Mouse (Mus musculus) testis, adult 2 months (tissue): ENCODE measurements at regions not wholly inside any gene's neighbourhood (a gene's known extent, or its start where the extent isn't known, plus 50 kb on each side); places are given as distances from the start of the nearest gene placed in this dataset.

ENCODE experiments used
- H3K27ac ChIP-seq: fragments of 200-500 bp; 2 replicates; pipeline ENCODE4 v1.5.1; 2012; ENCODE audit warnings: low read depth, low read length; ENCODE audit not compliant: control insufficient read depth, insufficient read depth
- H3K27me3 ChIP-seq: fragments of 200-500 bp; 2 replicates; pipeline ENCODE4 v1.6.1; 2012; ENCODE audit warnings: mild to moderate bottlenecking, low read length, moderate library complexity; ENCODE audit not compliant: control insufficient read depth, insufficient read depth
- H3K36me3 ChIP-seq: fragments of 200-500 bp; 2 replicates; pipeline ENCODE4 v1.6.1; 2012; ENCODE audit warnings: mild to moderate bottlenecking, low read length; ENCODE audit not compliant: control insufficient read depth, insufficient read depth
- H3K4me1 ChIP-seq: fragments of 200-500 bp; 2 replicates; pipeline ENCODE4 v1.6.1; 2012; ENCODE audit warnings: low read length; ENCODE audit not compliant: control insufficient read depth, insufficient read depth
- H3K4me3 ChIP-seq: fragments of 200-500 bp; 2 replicates; pipeline ENCODE4 v1.5.1; 2012; ENCODE audit warnings: low read depth, mild to moderate bottlenecking, low read length, moderate library complexity, mixed read lengths; ENCODE audit not compliant: control insufficient read depth
- CTCF ChIP-seq: fragments of 200-500 bp; IDR thresholded peaks from 2 replicates; pipeline ENCODE4 v1.5.1; 2012; ENCODE audit warnings: low read depth, mild to moderate bottlenecking, inconsistent platforms, low read length, moderate library complexity; ENCODE audit not compliant: control insufficient read depth, insufficient read depth, insufficient replicate concordance
- POLR2A ChIP-seq: fragments of 200-500 bp; IDR thresholded peaks from 2 replicates; pipeline ENCODE4 v1.6.1; 2012; ENCODE audit warnings: low read depth, mild to moderate bottlenecking, inconsistent platforms, low read length, moderate library complexity; ENCODE audit not compliant: control insufficient read depth

GRCm38 (mm10) chr9:116347021-116347420 lies 171.9 kb upstream of the Tgfbr2 start:
- TF ChIP-seq CTCF (no peak), POLR2A (no peak)
- Histone ChIP-seq H3K36me3 (no peaks in the 10 kb centered on the region), H3K27me3 (no peaks in the 10 kb centered on the region), H3K4me3 (no peak overlapping the region), H3K27ac (no peak overlapping the region), H3K4me1 (no peaks in the 10 kb centered on the region)

- no peak for TF ChIP-seq POLR2A
- TF ChIP-seq CTCF, result no peak
- Histone ChIP-seq H3K27me3 (no peaks in the 10 kb centered on the region), H3K36me3 (no peaks in the 10 kb centered on the region), H3K4me3 (no peak overlapping the region), H3K4me1 (no peaks in the 10 kb centered on the region), H3K27ac (no peak overlapping the region)
Measured at GRCm38 (mm10) chr9:116346495-116346894, 171.3 kb upstream of the Tgfbr2 start.

GRCm38 (mm10) chr9:116343086-116343481 lies 167.9 kb upstream of the Tgfbr2 start:
- H3K4me3 ChIP-seq, result no peak overlapping the region
- H3K36me3 ChIP-seq, result no peaks in the 10 kb centered on the region
- no peaks in the 10 kb centered on the region for H3K27me3 ChIP-seq
- H3K4me1 ChIP-seq, result no peaks in the 10 kb centered on the region
- TF ChIP-seq POLR2A (no peak), CTCF (no peak)
- no peak overlapping the region for H3K27ac ChIP-seq

GRCm38 (mm10) chr9:116342446-116343085 lies 167.4 kb upstream of the Tgfbr2 start:
- H3K27me3 ChIP-seq, result no peaks in the 10 kb centered on the region
- no peaks in the 10 kb centered on the region for H3K4me1 ChIP-seq
- peak overlapping the region; percentile 29; the same call in 1 of the 2 replicates for H3K27ac ChIP-seq
- H3K4me3 ChIP-seq, result no peak overlapping the region
- TF ChIP-seq CTCF (no peak), POLR2A (no peak)
- no peaks in the 10 kb centered on the region for H3K36me3 ChIP-seq

GRCm38 (mm10) chr9:116342009-116342408 lies 166.8 kb upstream of the Tgfbr2 start:
- H3K36me3 ChIP-seq, result no peaks in the 10 kb centered on the region
- no peaks in the 10 kb centered on the region for H3K27me3 ChIP-seq
- no peak overlapping the region for H3K27ac ChIP-seq
- no peak overlapping the region for H3K4me3 ChIP-seq
- H3K4me1 ChIP-seq, result no peaks in the 10 kb centered on the region
- TF ChIP-seq CTCF, result no peak
- no peak for TF ChIP-seq POLR2A

GRCm38 (mm10) chr9:116340952-116341351 lies 165.8 kb upstream of the Tgfbr2 start:
- H3K27me3 ChIP-seq, result no peaks in the 10 kb centered on the region
- TF ChIP-seq POLR2A, result no peak
- TF ChIP-seq CTCF, result no peak

GRCm38 (mm10) chr9:116338729-116339100 lies 163.6 kb upstream of the Tgfbr2 start:
- Histone ChIP-seq H3K4me3 (no peak overlapping the region), H3K4me1 (no peaks in the 10 kb centered on the region), H3K27me3 (no peaks in the 10 kb centered on the region), H3K27ac (no peak overlapping the region), H3K36me3 (no peaks in the 10 kb centered on the region)
- TF ChIP-seq CTCF, result no peak
- TF ChIP-seq POLR2A, result no peak

More at GRCm38 (mm10) chr9:116340952-116341351, 165.8 kb upstream of the Tgfbr2 start:
- Histone ChIP-seq H3K4me1 (no peaks in the 10 kb centered on the region), H3K4me3 (no peak overlapping the region), H3K36me3 (no peaks in the 10 kb centered on the region), H3K27ac (no peak overlapping the region)
